Mouse (Mus musculus) neural tube, embryonic 10.5 days (tissue): ENCODE data around the gene Rhobtb3.
"Not testable (repeated sequence)": the region's sequence is repeated elsewhere in the genome, so short reads cannot be mapped to it uniquely, and the experiment has no call there.

Source experiments
- DNase-seq: peaks from one replicate; pipeline ENCODE4 v3.0.0-alpha.2; 2017; ENCODE audit warnings: low spot score; ENCODE audit errors: extremely low spot score

Rhobtb3 gene

DNA sequence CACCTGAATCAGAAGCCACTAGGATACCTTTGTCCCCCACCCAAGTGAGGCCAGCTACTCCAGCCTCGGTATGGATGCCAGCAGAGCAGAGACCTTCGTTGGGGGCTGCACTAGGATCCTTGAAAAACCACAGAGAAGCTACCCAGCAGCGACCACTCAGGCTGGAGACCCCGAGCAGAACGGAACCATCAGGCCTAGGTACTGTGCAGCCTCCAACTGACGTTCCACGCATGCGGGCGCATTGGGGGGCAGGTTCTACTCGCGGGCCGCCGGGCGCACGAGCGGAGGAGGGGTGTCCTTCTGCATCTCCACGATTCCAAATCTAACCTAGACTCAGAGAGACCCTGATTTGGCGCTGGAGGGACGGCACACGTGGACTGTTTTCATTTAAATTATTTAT, 13.7 kb downstream of the Rhobtb3 start:
- no peak for DNase-seq

GRCm38 (mm10) chr13:75929071-75929470, 14.7 kb downstream of the Rhobtb3 start:
- DNase-seq, result not testable (repeated sequence)

DNA sequence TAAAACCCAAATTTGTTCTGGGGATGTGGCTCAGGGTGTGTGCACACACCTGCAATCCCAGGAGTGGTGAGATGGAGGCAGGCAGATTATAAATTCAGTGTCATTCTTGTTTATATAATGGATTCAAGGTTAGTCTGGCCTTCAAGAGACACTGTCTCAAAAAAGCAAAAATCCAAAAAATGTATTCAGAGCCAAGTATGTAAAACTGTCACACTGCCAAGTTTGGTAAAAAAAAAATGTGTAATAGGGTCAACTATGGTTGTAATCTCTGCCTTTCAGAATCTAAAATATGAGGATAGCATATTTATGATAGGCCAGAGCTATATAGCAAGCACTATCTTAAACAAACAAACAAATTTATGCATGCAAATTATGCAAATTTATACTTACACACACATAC, 15.8 kb downstream of the Rhobtb3 start:
- DNase-seq, result no peak

GRCm38 (mm10) chr13:75914151-75914550, 29.6 kb downstream of the Rhobtb3 start:
- DNase-seq, result no peak

DNA sequence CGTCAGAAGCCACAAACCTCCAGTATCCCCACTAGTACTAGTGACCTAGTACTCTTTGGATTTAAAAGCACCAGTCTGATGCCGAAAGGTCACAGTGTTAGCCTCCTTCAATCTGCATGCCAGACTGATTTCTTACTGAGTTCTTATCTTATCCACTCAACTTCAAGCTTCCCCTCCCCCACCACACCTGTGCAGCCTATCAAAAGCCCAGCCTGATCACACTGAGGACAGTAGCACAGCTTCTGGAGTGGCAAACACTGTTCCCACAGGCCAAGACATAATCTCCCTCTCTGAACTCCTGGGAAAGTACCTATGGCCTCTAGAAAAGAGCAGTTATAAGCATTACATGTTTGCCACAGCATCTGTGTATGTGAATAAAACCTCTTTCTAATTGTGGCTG, 35.5 kb downstream of the Rhobtb3 start:
- DNase-seq, result no peak

GRCm38 (mm10) chr13:75907133-75907532, 36.6 kb downstream of the Rhobtb3 start:
- DNase-seq, result no peak

GRCm38 (mm10) chr13:75904660-75905059, 39.1 kb downstream of the Rhobtb3 start:
- DNase-seq, result no peak

DNA sequence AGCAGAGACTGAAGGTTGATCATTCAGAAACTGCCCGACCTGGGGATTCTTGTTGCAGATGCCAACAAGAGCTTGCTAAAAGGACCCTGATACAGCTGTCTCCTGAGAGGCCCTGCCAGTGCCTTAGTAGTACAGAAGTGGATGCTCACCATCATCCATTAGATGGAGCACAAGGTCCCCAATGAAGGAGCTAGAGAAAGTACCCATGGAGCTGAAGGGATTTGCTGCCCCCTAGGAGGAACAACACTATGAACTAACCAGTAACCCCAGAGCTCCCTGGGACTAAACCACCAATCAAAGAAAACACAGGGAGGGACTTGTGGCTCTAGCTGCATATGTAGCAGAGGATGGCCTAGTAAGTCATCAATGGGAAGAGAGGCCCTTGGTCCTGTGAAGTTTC, 42.8 kb downstream of the Rhobtb3 start:
- not testable (repeated sequence) for DNase-seq

DNA sequence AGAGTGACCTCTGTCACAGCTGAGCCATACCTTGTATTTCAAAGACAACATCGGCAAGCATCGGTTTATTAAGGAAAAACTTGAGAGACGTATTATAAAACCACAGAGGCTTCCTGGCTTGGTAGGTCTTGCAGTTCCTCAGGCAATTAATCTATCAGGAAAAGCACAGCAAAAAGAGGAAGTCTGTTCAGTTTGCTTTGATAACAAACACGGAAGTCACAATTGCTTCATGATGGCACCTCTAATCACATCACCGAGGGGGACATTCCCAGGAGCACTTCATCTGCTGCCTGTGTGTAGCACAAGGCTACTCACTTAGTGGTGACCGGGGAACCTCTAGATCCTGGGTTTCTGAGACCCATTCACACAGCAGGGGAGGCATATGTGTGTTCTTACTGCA, 50.8 kb downstream of the Rhobtb3 start:
- no peak for DNase-seq

DNA sequence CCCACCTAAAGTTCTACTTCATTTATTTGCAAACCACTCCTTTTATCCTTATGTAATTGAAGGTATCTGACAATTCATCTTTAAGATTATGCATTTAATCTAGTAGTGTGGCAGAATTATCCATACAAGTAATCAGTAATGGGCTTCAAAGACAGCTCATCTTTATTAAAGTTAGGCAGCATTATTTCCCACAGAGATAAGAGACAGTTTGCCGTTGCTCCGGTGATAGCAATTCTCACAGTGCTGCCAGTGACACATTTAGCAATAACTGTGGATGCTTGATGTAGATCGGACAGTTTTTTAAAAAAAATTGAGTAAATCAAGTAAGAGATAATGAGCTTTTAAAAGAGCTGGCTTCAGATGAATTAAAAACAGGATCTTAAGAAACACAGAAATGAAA, 51.4 kb downstream of the Rhobtb3 start:
- no peak for DNase-seq

DNA sequence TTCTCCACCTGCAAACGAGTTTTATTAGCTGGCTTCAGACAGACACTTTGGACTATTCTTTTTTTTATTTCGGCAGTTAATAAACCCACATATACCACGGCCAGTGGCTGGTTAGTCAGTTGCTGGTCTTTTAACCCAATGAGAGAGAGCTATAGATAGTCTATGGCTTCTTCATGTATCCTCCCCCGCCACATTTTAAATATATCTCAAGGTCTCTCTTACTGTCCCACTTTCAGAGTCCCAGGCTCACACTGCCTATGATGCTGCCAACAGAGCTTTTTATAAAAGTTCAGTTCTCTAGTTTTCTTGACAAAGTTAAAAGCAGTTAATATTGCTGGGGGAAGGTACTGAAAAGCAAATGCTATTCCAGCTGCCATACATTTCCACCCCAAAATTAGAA, 51.9 kb downstream of the Rhobtb3 start:
- DNase-seq, result no peak

DNA sequence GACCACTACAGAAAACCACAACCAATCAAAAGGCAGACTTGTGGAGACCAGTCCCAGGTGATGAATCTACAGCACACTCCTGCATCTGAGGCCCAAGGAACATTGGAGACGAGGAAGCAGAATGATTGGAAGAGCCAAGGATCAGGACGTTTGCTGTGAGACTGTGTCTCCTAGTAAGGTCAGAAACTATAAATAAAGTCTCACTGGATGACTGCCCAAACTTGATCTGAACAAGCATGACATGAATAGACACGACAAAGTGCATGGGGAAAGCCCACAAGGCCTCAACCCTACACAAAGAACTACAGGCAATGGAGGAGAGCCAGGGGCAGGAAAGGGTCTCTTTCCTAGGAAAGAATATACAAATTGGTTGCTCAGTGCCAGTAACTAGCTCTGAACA, 59.9 kb downstream of the Rhobtb3 start:
- no peak for DNase-seq

- no peak for DNase-seq
Measured at GRCm38 (mm10) chr13:75880501-75880900, 63.2 kb downstream of the Rhobtb3 start.

DNA sequence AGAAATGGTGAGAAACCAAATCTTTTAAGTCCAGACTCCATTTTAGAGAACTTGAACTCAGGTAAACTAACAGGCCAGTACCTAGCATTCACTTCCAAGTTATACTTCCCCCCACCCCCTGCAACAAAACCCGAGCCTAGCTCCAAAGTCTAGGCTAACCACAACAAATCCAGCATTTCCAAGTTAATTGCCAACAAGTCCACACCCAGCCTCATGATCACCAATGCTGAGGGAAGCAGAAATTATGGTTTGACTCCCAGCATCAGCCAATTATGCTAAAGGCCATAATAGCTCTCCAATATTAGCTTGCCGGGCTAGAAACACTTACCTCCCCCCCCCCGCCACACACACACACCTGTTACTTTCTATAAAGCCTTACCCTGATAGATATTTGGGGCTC, 64.0 kb downstream of the Rhobtb3 start:
- no peak for DNase-seq

- DNase-seq, result no peak
Measured at GRCm38 (mm10) chr13:75877907-75878306, 65.8 kb downstream of the Rhobtb3 start.

GRCm38 (mm10) chr13:75876592-75876991, 67.1 kb downstream of the Rhobtb3 start:
- no peak for DNase-seq

DNA sequence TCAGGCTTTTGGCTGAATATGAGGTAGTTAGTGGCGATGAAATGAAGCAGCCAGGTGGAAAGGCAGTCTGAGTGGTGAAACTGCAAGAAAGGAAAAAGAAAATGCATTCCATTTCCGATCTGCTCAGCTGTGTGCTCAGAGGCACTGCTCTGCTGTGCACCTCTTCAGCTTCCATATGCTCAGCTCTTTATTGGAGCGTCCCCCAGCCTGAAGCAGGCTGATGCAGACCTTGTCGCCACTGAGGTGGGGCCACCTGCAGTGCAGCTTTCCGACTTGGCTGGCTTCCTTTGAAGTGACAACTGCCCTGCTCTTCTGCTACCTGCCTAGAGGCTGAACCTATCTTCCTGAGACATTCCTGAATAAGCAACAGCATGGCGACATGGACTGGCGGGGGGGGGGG, 67.5 kb downstream of the Rhobtb3 start:
- DNase-seq, result not testable (repeated sequence)

GRCm38 (mm10) chr13:75874608-75875376, 68.9 kb downstream of the Rhobtb3 start:
- no peak for DNase-seq

DNA sequence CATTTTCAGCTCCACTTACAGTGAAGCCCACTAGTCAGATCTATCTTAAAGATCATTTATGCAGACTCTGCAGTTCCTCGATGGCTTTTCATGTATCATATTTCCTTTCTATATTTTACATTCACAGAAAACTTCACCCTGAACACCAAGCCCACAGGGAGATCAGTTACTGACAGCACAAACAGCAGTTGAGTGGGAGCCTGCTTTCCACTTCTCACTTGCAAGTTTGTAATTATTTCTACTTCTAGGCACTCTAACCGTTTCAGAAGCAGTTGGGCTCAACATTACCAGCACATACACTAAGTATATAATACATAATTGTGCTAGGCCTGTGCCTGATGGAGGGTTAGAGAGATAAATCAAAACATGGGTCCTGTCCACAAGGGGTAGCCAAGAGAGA, 75.8 kb downstream of the Rhobtb3 start:
- DNase-seq, result no peak

- no peak for DNase-seq
Measured at GRCm38 (mm10) chr13:75865486-75866184, 78.1 kb downstream of the Rhobtb3 start.

- DNase-seq, result no peak
Measured at GRCm38 (mm10) chr13:75859264-75859844, 84.4 kb downstream of the Rhobtb3 start.

GRCm38 (mm10) chr13:75853118-75853517, 90.6 kb downstream of the Rhobtb3 start:
- DNase-seq, result no peak

- DNase-seq, result no peak
Measured at GRCm38 (mm10) chr13:75852027-75852426, 91.7 kb downstream of the Rhobtb3 start.
